Mouse (Mus musculus) cerebellum, adult 2 months (tissue): ENCODE results near the gene Znhit2. TPM values are rescaled to one million over a fixed set of nuclear protein-coding genes. Genes with fewer than 3 reads are reported as not detected.

Experiments
- DNase-seq, 2 experiments: peaks; one replicate each; pipeline ENCODE4 v3.0.0; 2021
- H3K27ac ChIP-seq: fragments of 200-500 bp; 2 replicates; pipeline ENCODE4 v1.5.1; 2012; ENCODE audit warnings: low read length, control low read depth, inconsistent platforms; ENCODE audit not compliant: insufficient read depth
- H3K27me3 ChIP-seq: fragments of 200-500 bp; 2 replicates; pipeline ENCODE4 v1.6.1; 2012; ENCODE audit warnings: inconsistent platforms, mild to moderate bottlenecking, low read length, moderate library complexity; ENCODE audit not compliant: control insufficient read depth, insufficient read depth
- H3K4me1 ChIP-seq: fragments of 200-500 bp; 2 replicates; pipeline ENCODE4 v1.6.1; 2011; ENCODE audit warnings: low read length; ENCODE audit not compliant: control insufficient read depth, insufficient read depth
- H3K4me3 ChIP-seq: fragments of 200-500 bp; replicated peaks from 2 replicates; pipeline ENCODE3; 2011; ENCODE audit warnings: mild to moderate bottlenecking, low read depth, low read length, control low read depth; ENCODE audit not compliant: insufficient read depth
- CTCF ChIP-seq: fragments of 200-500 bp; IDR thresholded peaks from 2 replicates; pipeline ENCODE4 v1.5.1; 2011; ENCODE audit warnings: low read depth, mild to moderate bottlenecking, control low read depth, low read length, moderate library complexity, borderline replicate concordance; ENCODE audit not compliant: insufficient read depth
- POLR2A ChIP-seq: fragments of 200-500 bp; IDR thresholded peaks from 2 replicates; pipeline ENCODE4 v1.6.1; 2011; ENCODE audit warnings: low read length, control low read depth, borderline replicate concordance; ENCODE audit not compliant: insufficient read depth
- WGBS: fragments of 180-500 bp; shearing (Covaris S2); methylation state at CpG from one replicate; pipeline ENCODE4 v1.1.7; 2018; 5-methylcytosine and 5-hydroxymethylcytosine counted together
- polyA plus RNA-seq: library from polyadenylated mRNA; depleted of rRNA; stranded (reverse); fragments of >200 nt; gene quantifications from 2 replicates; pipeline ENCODE4 v1.2.3, GENCODE M21; 2012

Znhit2 gene
- polyA plus RNA-seq, 1 experiment = 51.5 TPM

GRCm38 (mm10) chr19:6062418-6062817 lies 1.4 kb downstream of the Znhit2 start:
- TF ChIP-seq POLR2A = no peak
- TF ChIP-seq CTCF = no peak
- WGBS = 39% methylated on average over 5 of the region's 5 CpGs
- peak overlapping the region; percentile 75 for H3K4me3 ChIP-seq

GRCm38 (mm10) chr19:6063081-6063480 lies 2.1 kb downstream of the Znhit2 start:
- DNase-seq = no peak
- 89% methylated on average over 6 of the region's 6 CpGs for WGBS
- H3K4me1 ChIP-seq = peaks cover 27% of the 10 kb centered on the region
- TF ChIP-seq POLR2A (no peak), CTCF (no peak)
- no peak overlapping the region for H3K4me3 ChIP-seq
- H3K27ac ChIP-seq = no peak overlapping the region
- no peaks in the 10 kb centered on the region for H3K27me3 ChIP-seq

More at GRCm38 (mm10) chr19:6062418-6062817, 1.4 kb downstream of the Znhit2 start:
- Histone ChIP-seq H3K27ac (0 out of 2 replicates have a peak overlapping the region, but pooled peaks have one; percentile 67), H3K4me1 (peaks cover 25% of the 10 kb centered on the region), H3K27me3 (no peaks in the 10 kb centered on the region)
- no peak for DNase-seq

DNA sequence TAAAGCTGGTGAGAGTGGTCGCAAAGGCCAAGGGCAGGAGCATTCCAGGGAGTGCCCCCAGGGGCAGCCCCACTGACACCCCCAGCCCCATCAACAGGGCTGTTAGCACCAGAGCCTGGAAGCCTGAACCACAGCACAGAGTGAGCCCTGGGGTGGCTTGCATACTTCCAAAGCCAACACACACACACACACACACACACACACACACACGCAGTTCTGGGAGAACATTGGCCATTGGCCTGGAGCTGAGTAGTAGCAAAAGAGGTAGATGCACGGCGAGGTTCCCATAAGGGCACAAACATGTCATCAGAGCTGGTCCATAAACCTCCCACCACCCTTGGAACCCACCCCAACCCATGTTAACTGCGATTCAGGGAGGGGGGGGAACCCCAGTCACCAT lies 5.6 kb downstream of the Znhit2 start:
- DNase-seq = no peak
- Histone ChIP-seq H3K27me3 (no peaks in the 10 kb centered on the region), H3K4me3 (peak overlapping the region; percentile 54), H3K4me1 (peaks cover 22% of the 10 kb centered on the region), H3K27ac (peak overlapping the region; percentile 43)
- TF ChIP-seq POLR2A = no peak
- no peak for TF ChIP-seq CTCF
- WGBS = 18% methylated on average over 5 of the region's 5 CpGs

DNA sequence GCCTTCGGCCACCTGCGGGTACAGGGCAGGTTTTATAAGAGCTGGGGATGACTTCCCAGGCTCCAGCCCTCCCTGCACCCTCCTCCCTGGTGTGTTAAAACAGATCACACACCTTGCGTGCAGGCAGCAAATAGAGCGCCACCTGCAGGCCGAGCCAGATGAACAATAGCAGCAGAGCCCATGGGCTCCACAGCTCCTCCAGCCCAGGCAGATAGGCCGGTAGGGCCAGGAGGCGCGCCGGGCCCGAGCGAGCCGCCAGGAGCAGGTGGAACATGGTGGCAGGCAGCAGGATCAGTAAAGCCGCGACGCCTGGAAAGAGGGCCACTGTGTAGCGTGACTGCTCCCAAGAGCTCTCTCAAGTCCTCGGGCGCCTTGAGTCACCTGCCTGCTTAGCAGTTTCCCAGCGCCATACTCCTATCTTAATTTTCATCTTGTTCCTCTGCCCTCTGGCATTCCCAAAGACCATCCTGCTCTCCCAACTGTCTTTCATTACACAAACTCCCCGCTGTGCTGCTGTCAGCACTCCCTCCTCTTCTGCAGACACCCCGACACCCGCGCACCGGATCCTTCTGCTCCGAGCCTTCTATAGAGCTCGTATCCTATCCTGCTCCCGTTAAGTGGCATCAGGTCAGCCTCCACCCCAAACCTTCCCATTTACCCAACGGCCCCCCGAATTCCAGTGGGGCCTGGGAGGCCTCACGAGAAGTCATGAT lies 6.2 kb downstream of the Znhit2 start:
- 1% methylated on average over 30 of the region's 30 CpGs for WGBS

GRCm38 (mm10) chr19:6067724-6068415 lies 6.9 kb downstream of the Znhit2 start, which contains the start of gene Tm7sf2:
TSS of gene Tm7sf2 (minus strand) at chr19:6068373.
- H3K27ac ChIP-seq = peak within 1 kb of the TSS; percentile 30; the same call in 1 of the 2 replicates
- 11% methylated on average over 33 of the region's 33 CpGs for WGBS

More for the DNA sequence above, 6.2 kb downstream of the Znhit2 start:
- peak overlapping the region; percentile 54 for H3K4me3 ChIP-seq
- peak; percentile 88 to 90 for DNase-seq
- peak overlapping the region; percentile 43 for H3K27ac ChIP-seq
- no peaks in the 10 kb centered on the region for H3K27me3 ChIP-seq
- peaks cover 20% of the 10 kb centered on the region for H3K4me1 ChIP-seq
- TF ChIP-seq CTCF (peak; percentile 77), POLR2A (no peak)

DNA sequence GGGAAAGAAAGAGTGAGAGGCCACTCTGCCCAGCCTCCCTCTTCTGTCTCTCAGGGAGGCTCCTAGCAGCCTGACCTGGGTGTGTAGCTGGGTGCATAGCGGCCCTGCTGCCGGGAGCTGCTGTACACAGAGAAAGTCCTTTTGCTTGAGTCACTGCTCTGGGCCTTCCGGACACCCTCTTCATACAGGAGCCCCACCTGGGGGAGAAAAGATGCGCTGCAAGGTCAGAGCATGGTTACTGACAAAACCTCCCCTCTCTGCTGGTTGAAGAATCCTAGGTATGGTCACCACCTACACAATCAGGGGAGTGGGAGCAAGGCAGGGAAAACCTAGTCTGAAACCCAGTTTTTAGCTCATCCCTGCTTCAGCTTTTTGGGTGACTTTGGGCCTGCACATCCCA lies 8.0 kb downstream of the Znhit2 start:
- 80% methylated on average over 4 of the region's 4 CpGs for WGBS
- no peak overlapping the region for H3K4me3 ChIP-seq
- TF ChIP-seq POLR2A (no peak), CTCF (no peak)
- H3K27me3 ChIP-seq = no peaks in the 10 kb centered on the region
- DNase-seq = no peak
- H3K4me1 ChIP-seq = peaks cover 9% of the 10 kb centered on the region
- no peak overlapping the region for H3K27ac ChIP-seq

More at GRCm38 (mm10) chr19:6067724-6068415, 6.9 kb downstream of the Znhit2 start, which contains the start of gene Tm7sf2:
- Histone ChIP-seq H3K4me3 (peak within 1 kb of the TSS; percentile 54), H3K27me3 (no peaks in the 10 kb centered on the region), H3K4me1 (peaks cover 13% of the 10 kb centered on the region)
- DNase-seq = peak; percentile 85 to 87
- TF ChIP-seq CTCF (0 out of 2 replicates have a peak, but pooled peaks have one; percentile 1), POLR2A (0 out of 2 replicates have a peak, but pooled peaks have one; percentile 17)

GRCm38 (mm10) chr19:6069851-6070250 lies 8.9 kb downstream of the Znhit2 start:
- no peak overlapping the region for H3K4me3 ChIP-seq
- H3K27me3 ChIP-seq = no peaks in the 10 kb centered on the region
- no peak overlapping the region for H3K27ac ChIP-seq
- TF ChIP-seq CTCF (no peak), POLR2A (no peak)
- DNase-seq = no peak
- peaks cover 9% of the 10 kb centered on the region for H3K4me1 ChIP-seq
- 70% methylated on average over 10 of the region's 10 CpGs for WGBS

- WGBS = 55% methylated on average over 31 of the region's 31 CpGs
- TF ChIP-seq CTCF (no peak), POLR2A (no peak)
- DNase-seq = no peak
- Histone ChIP-seq H3K27ac (no peak overlapping the region), H3K27me3 (no peaks in the 10 kb centered on the region), H3K4me1 (peaks cover 9% of the 10 kb centered on the region), H3K4me3 (no peak overlapping the region)
These were observed 9.7 kb downstream of the Znhit2 start for GRCm38 (mm10) chr19:6070571-6071250.
